Mouse (Mus musculus): ENCODE data around the gene Pdha1. TPM values are rescaled to one million over a fixed set of nuclear protein-coding genes. Genes with fewer than 3 reads are reported as not detected.

The Pdha1 gene
- total RNA-seq (2015) (132 and 133 TPM in 2 replicates), total RNA-seq (2017) (156 and 191 TPM in 2 replicates)

DNA sequence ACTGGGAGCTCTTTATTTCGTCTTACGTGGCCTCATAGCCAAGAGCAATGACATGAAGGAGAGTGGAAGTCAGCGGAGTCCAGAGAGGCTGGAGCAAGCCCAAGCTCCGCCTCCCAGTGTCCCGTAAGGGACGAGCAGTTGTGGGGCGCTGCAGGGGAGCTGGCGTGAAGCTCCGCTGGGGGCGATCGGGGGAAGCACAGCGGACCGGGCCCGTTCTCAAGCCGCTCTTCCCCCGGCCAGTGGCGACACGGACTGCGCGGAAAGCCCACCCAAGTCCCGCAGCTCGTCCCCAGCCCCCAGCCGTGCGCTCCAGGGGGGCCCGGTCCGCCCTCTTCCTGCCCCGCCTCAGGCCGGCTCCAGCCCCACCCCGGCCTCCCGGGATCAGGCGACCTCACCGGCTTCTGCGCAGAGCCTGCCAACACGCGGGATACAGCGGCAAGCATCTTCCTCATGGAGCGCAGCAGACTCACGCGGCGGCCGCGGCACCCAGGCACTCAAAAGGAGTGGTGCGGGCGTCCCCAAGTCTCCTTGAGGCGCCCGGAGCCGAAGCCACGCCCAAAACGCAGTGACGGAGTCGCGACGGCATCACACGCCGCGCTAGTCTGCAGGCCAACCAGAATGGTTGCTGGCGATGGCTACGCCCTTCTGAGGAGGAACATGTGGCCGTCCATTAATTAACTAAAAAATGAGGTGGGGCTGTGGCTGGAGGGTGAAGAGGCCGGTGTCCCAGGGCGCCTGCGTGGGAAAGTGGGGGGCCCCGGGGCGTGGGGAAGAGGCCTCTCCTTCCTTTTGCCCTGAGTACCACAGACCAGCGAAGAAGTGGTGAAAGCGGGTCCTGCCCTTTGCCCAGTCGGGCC lies at the start of gene Pdha1:
TSS of gene Pdha1 (minus strand) at position 553 of the 857 bp plus-strand sequence.
- peak; percentile 88 for ATAC-seq (replicated peaks; ENCODE audit: poor library complexity)

GRCm38 (mm10) chrX:160179032-160179431 lies 40.8 kb upstream of the Pdha1 start:
- no peak for ATAC-seq (replicated peaks; ENCODE audit: poor library complexity)

DNA sequence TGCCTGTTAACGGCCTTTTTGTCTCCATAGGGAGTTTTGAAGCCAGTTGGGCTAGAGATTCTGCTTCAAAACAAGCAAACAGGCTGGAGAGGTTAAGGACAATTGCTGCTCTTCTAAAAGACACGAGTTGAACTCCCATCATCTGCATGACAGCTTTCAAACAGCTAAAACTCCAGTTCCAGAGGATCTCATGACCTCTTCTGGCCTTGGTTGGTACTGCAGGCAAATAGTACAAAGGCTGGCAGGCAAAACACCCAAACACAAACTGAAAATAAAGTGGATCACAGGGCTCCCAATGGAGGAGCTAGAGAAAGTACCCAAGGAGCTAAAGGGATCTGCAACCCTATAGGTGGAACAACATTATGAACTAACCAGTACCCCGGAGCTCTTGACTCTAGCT lies 31.9 kb upstream of the Pdha1 start:
- peak; percentile 85 for ATAC-seq (replicated peaks; ENCODE audit: poor library complexity)

- no peak for ATAC-seq (replicated peaks; ENCODE audit: poor library complexity)
Measured at GRCm38 (mm10) chrX:160166246-160166985, 28.2 kb upstream of the Pdha1 start.

- ATAC-seq (replicated peaks; ENCODE audit: poor library complexity), result no peak
Measured at GRCm38 (mm10) chrX:160164259-160164658, 26.0 kb upstream of the Pdha1 start.

DNA sequence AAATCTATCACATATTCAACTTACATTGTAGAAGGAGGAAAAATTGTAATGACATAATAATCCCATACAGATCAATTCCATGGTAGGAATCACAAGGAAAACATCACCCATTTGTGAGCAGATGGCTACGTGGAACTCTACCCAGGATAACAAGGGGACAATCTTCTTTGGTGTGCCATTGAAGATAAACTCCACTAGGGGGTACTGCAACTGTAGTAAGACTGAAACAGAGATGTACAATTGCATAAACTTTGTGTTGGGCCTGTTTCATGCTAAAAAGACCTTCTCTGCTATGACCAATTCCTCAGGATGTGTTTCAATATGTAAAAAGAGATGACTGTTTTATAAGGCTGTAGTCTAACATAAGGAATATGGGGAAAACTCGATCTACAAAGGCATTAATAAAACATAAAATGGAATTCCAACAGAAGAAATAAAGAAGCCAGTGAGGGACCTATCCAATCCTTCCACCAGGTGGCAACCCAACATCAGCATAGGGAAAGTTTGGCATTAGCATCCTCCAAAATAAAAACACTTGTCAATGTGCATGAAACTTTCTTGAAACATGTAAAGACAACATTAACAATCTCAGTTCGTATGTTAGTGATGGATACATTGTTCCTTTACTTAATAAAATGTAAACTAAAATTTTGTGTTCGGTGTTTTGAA lies 15.1 kb upstream of the Pdha1 start:
- peak; percentile 78 for ATAC-seq (replicated peaks; ENCODE audit: poor library complexity)

GRCm38 (mm10) chrX:160148859-160149258 lies 10.6 kb upstream of the Pdha1 start:
- ATAC-seq (replicated peaks; ENCODE audit: poor library complexity), result no peak

DNA sequence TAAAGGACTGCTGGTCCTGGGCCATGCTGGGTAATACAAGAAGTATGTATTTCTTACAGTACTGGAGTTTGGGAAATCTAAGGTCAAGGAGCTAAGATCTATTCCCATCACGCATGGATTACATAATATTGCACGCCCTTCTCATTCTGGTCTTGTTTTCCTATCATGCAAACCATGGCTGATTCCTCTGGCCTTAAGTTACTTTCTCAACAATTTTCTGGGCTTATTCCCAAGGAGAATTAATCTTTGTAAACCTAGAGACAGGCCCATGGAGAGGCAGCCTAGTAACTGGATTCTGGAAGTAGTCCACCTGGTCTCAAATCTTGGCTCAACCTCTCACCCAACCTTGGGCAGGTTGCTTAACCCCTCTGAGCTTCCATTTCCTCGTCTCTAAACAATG lies 9.2 kb upstream of the Pdha1 start:
- no peak for ATAC-seq (replicated peaks; ENCODE audit: poor library complexity)

- peak; percentile 44; the same call in 1 of the 2 replicates for ATAC-seq (replicated peaks; ENCODE audit: poor library complexity)
Measured at GRCm38 (mm10) chrX:160146806-160147205, 8.6 kb upstream of the Pdha1 start.

- no peak for ATAC-seq (replicated peaks; ENCODE audit: poor library complexity)
Measured at GRCm38 (mm10) chrX:160137177-160137860, 894 bp downstream of the Pdha1 start.

GRCm38 (mm10) chrX:160136153-160136552 lies 2.1 kb downstream of the Pdha1 start:
- ATAC-seq (replicated peaks; ENCODE audit: poor library complexity), result no peak

DNA sequence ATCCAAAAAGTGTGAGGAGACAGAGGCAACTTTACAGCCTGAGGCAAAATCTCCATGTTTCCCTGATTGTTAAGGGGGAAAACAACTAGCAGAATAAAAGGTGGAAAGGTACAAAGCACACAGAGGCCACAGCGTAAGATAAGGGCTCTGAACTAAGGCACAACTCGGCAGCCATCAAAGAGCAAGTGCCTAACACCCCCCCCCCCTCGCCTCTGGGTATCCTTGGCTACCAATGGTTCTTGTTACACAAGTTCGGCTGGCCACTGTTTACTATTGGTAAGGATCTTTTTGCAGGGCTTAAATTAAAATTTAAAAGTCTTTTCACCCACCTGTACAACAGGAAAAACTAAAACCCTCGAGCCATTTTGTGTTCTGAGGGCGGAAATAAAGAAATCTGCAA lies 2.5 kb downstream of the Pdha1 start:
- no peak for ATAC-seq (replicated peaks; ENCODE audit: poor library complexity)

DNA sequence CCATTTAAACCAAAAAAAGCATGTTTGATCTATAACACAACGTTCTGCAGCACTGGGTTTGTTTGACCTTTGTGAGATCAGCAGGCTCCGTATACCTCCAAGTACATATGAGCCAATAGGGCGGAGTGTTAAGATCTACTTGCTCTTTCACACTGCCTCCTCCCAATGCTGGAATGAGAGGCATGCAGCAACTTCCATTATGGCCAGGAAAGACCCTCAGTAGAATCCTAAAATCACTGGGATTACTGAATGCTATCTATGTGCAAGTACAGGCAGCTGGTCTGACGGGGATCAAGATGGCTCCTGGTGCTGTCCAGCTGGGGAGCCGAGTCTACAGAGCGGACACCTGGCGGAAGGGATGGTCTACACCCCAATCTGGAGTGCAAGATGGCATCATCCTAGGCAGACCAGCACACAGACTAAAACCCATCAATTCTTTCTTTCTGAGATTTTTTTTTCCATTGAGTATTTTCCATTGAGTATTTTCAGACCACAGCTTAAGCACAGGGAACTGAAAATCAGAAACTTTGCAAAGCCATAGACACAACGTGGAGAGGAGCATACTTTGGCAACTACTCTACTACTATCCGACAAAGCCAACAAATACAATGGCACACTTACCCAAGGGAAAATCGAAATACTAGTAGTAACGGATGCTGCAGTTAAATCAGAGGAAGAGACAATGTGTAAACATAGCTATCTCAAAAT lies 3.9 kb downstream of the Pdha1 start:
- no peak for ATAC-seq (replicated peaks; ENCODE audit: poor library complexity)

GRCm38 (mm10) chrX:160116658-160117057 lies 21.6 kb downstream of the Pdha1 start:
- ATAC-seq (replicated peaks; ENCODE audit: poor library complexity), result peak; percentile 89

- ATAC-seq (replicated peaks; ENCODE audit: poor library complexity), result peak; percentile 73
Measured at GRCm38 (mm10) chrX:160116074-160116473, 22.1 kb downstream of the Pdha1 start.

- no peak for ATAC-seq (replicated peaks; ENCODE audit: poor library complexity)
Measured at GRCm38 (mm10) chrX:160113777-160114176, 24.4 kb downstream of the Pdha1 start.

DNA sequence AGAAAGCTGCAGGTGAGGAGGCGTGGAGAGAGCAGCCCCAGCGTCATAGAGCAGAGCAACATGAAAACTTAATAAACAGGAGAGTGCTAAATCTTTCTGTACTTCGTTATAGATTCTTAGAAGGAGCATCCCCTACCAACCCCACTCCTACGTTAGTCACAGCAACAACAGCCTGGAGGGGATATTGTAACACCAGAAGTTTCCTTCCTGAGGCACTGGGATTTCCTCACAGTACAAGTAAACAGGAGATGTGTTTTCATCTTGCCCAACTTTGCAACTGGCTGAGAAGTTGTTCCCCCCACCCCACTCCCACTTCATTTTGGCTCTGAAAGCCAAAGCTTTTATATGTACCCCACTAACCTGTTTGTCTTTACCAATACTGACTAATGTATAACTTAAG lies 30.4 kb downstream of the Pdha1 start:
- ATAC-seq (replicated peaks; ENCODE audit: poor library complexity), result peak; percentile 87

GRCm38 (mm10) chrX:160091973-160092372 lies 46.2 kb downstream of the Pdha1 start:
- no peak for ATAC-seq (replicated peaks; ENCODE audit: poor library complexity)

Measured in megakaryocyte progenitor cell, adult 5-6 weeks (primary cell).